Mouse (Mus musculus): ENCODE measurements at regions not wholly inside any gene's neighbourhood (a gene's known extent, or its start where the extent isn't known, plus 50 kb on each side); places are given as distances from the start of the nearest gene placed in this dataset.
"Not testable (repeated sequence)": the region's sequence is repeated elsewhere in the genome, so short reads cannot be mapped to it uniquely, and the experiment has no call there.

DNA sequence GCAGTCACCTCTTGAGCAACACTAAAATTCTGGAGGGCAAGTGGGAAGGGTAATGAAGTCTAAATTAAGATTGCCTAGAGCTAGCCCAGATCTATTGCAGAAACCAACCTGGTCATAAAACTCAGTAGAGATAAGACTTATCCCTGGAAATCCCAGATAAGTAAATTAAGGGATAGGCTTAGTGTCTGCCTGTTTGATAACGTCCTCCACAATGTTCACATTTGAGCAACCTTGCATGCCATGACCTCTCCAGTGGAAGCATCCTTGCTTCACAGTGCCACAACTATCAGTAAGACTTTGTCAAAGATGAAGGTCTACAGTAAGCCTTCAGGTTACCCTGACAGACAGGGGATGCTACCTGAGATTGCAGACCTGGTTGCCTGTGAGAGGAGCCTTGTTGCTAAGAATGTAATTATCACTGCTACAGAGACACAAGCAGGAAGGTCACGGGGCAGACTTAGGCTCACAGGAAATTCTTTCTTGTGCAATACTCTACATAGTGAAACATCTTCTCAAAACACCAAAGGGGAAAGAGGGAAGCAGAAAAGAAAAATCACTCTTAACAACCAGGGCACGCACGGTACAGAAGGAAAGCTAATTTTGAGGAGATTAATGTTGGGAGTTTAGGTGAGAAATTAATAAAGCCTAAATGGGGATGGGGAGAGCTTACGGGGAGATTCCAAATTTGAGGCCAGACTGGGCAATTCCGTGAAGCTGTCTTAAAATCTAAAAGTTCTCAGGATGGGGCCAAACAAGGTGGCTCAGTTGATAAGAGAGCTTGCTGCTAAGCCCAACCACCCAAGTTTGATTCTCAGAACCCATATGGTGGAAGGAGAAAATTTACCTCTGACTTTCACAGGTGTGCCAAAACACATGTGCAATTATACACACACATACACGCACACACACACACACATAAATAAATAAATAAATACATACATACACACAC is 56.9 kb upstream of the Prdm9 start:
- no peak for DNase-seq (ENCODE audit: low spot score)

DNA sequence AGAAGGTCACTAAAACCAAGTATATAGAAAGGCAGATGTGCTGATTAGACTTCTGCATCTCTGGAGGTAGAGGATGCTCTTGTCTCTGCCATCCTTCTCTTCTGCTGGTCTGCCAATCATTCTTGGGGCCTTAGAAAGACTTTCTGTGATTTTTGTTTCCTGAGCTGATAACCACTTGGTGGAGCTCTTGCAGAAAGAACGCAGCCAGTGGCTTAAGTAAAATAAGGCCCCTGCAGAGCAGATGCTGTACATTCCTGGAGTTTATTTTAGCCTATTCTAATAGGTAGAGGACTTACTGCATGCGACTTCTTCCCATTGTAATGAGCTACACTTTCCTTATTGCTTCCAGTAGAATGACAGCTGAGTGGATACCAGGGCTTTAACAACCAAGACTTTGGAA is 58.8 kb upstream of the Prdm9 start:
- peak; percentile 66 for DNase-seq (ENCODE audit: low spot score)

- no peak for DNase-seq (ENCODE audit: low spot score)
These were observed 66.6 kb upstream of the Prdm9 start for GRCm38 (mm10) chr17:15630792-15631191.

GRCm38 (mm10) chr17:15631626-15632025 is 67.5 kb upstream of the Prdm9 start:
- no peak for DNase-seq (ENCODE audit: low spot score)

GRCm38 (mm10) chr17:15632090-15632489 is 67.9 kb upstream of the Prdm9 start:
- DNase-seq (ENCODE audit: low spot score): no peak

DNA sequence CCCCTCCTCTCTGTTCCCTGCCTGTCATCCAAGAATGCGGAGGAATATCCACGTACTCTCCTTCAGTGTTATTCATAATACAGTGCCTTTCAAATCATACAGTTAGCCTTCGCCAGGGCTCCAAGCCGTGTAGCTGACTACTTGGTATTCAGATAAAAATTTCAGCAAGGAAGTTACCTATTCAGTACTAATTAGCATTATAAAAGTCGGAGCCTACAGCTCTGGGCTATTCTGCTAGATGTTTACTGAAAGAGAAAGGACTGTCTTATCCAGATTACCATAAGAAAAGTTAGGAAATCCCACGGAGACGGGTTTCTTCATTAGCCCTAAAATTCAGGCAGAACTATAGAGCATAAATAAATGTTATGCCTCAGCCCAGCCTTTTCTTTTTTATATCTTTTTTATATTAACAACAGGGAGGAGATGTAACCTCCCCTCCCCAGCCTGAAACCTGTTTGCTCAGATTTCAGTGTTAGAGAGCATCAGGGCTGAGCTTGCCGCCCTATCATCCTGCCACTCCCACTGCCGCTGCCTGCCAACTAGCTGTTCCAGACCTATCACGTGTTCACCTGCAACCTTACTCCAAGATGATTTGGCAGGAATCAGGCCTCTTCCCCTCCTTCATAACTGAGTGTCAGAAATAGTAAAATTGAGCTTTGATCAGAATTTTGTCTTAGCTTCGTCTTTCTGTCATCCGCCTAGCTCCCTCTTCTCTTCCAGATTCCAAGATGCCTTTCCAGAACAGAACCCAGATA is 65.5 kb upstream of the Chd1 start:
- DNase-seq (ENCODE audit: low spot score): not testable (repeated sequence)

- DNase-seq (ENCODE audit: low spot score): no peak
These were observed 64.0 kb upstream of the Chd1 start for GRCm38 (mm10) chr17:15640776-15641175.

DNA sequence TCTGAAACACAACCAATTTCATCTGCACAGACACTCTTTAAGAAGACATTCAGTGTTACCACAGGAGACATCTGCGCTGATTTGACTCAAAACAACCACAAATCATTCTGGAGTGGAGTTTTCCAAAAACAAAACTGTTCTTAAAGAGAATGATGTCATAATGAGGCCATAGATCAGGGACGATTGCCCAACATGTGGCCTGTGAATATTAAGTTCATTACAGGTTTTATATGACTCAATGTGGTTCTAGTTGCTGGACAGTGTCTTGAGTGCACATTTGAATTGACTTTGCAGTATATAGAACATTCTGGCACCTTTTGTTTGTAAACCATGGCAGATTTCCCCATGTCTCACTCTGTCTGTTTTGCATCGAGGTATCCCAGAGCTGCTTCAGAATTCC is 63.0 kb upstream of the Chd1 start:
- DNase-seq (ENCODE audit: low spot score): no peak

DNA sequence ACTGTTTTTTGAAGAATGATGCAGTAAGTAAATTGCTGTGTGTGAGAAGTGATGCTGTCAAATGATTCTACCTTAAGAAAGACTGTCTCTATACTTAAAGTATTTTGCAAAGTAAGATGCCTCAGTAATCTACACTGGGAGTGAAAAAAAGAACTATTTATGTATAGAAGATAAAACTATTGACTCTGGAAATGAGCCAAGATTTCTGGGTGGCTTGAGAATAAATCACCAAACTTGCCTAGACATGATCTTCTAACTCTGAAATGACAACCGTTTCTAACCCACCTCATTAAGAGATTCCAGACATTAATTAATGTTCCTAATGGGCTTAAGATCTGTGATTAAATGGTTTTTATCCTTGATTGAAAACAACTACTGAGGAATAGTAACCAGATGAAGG is 58.0 kb upstream of the Chd1 start:
- no peak for DNase-seq (ENCODE audit: low spot score)

GRCm38 (mm10) chr17:15650089-15650742 is 54.6 kb upstream of the Chd1 start:
- DNase-seq (ENCODE audit: low spot score): no peak

DNA sequence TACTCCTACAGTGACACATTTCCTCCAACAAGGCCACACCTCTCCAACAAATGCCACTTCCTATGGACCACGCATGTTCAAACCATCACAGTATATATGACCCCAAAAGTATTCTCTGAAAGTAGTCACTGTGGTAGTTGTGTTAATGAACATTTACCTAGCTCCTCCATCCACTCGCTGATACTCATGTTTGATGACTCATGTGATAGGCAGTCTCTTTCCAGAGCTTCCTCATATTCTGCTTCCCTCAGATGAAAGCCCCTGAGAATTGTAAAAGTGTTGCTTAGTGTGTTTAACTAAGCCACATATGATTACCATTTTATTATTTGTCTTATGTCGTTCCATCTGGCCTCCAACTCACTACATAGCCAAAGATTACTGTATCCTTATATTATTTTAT is 52.9 kb upstream of the Chd1 start:
- no peak for DNase-seq (ENCODE audit: low spot score)
